Mouse (Mus musculus) G1E (cell line): ENCODE results near the gene Mapk8ip3.

Experiments
- CTCF ChIP-seq: IDR thresholded peaks from 2 replicates; pipeline ENCODE4 v1.5.1; 2012; ENCODE audit warnings: low read depth, low read length, inconsistent platforms, mixed read lengths
- GATA1 ChIP-seq: IDR thresholded peaks from 2 replicates; pipeline ENCODE4 v1.6.1; 2012; ENCODE audit warnings: borderline replicate concordance, low read length, inconsistent platforms, mixed read lengths
- GATA2 ChIP-seq: IDR thresholded peaks from 2 replicates; pipeline ENCODE4 v1.6.1; 2012; ENCODE audit warnings: low read depth, low read length, inconsistent platforms, borderline replicate concordance
- POLR2AphosphoS5 ChIP-seq: IDR thresholded peaks from 2 replicates; pipeline ENCODE4 v1.6.1; 2012; ENCODE audit warnings: low read depth, low read length, inconsistent platforms; ENCODE audit not compliant: insufficient replicate concordance
- TAL1 ChIP-seq: conservative IDR thresholded peaks from 2 replicates; pipeline ENCODE4 v1.6.1; 2012; ENCODE audit warnings: low read depth, low read length, inconsistent platforms, mixed read lengths

DNA sequence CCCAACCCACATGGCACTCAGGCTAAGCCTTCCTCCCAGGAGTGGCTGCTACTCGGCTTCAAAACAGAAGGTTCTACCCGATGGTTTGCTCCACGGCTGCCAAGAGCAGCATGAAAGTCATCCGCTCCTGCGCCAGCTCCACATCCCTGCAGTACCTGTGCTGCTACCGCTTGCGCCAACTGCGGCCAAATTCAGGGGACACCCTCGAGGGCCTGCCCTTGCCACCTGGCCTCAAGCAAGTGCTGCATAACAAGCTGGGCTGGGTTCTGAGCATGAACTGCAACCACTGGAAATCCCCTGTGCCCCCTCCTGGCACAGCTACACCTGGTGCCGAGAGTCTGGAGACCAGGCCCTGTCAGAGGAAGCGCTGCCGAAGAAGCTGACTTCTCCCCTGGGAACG is 45.5 kb downstream of the Mapk8ip3 start:
- TF ChIP-seq CTCF = no peak
- TF ChIP-seq TAL1 = no peak
- TF ChIP-seq GATA1 = no peak
- no peak for TF ChIP-seq GATA2
- TF ChIP-seq POLR2AphosphoS5 = no peak
